11 mouse cellular contexts compared by ENCODE assay signal in genomic region chr12:112860765-112861164, GRCm38 (mm10). TPM values are rescaled to one million over a fixed set of nuclear protein-coding genes. Genes with fewer than 3 reads are reported as not detected.
A peak's percentile ranks its signal among the peaks of the same experiment; 100 is the strongest.
DNase-seq lines count a peak whose midpoint lies in the region; ATAC-seq lines count a peak whose summit lies in the region.
"Had no signal": no experiment of that assay in that cellular context is flagged by ENCODE, and none has a peak within 500 bp of the region (broad histone marks: within the 10 kb centered on the region; RNA-seq: fewer than 3 reads in every experiment).

No protein-coding gene starts in this region.

- DNase-seq in midbrain, embryonic 10.5 days (ENCODE audit: low spot score), result no peak
- DNase-seq in thymus, postnatal 25 days, result peak; percentile 82
- DNase-seq in cerebellum, postnatal 10 days, result no peak
- DNase-seq in right cerebral cortex, postnatal 4 days, result no peak
- DNase-seq: embryo, embryonic 11 days had no signal

- H3K9ac ChIP-seq in heart, embryonic 11.5 days (ENCODE audit: low read depth, low read length), result no peak overlapping the region
- H3K9ac ChIP-seq in heart, embryonic 12.5 days, result no peak overlapping the region
- no peak overlapping the region for H3K9ac ChIP-seq in midbrain, embryonic 13.5 days (replicated peaks)

- no peak overlapping the region for H3K27ac ChIP-seq in heart, embryonic 11.5 days (ENCODE audit: low read depth, low read length)
- H3K27ac ChIP-seq in heart, embryonic 12.5 days (ENCODE audit: poor library complexity, severe bottlenecking), result no peak overlapping the region
- H3K27ac ChIP-seq in midbrain, embryonic 13.5 days, result no peak overlapping the region
- H3K27ac ChIP-seq in midbrain, embryonic 10.5 days (replicated peaks), result no peak overlapping the region

- peaks cover 2% of the 10 kb centered on the region; the same call in 1 of the 2 replicates for H3K4me1 ChIP-seq in heart, embryonic 11.5 days (ENCODE audit: control insufficient read depth, insufficient read depth, low read length)
- peaks cover 6% of the 10 kb centered on the region; the same call in 1 of the 2 replicates for H3K4me1 ChIP-seq in heart, embryonic 12.5 days (replicated peaks)
- no peaks in the 10 kb centered on the region for H3K4me1 ChIP-seq in midbrain, embryonic 13.5 days (replicated peaks)
- H3K4me1 ChIP-seq in midbrain, embryonic 10.5 days, result peaks cover 10% of the 10 kb centered on the region

- no peak overlapping the region for H3K4me2 ChIP-seq in heart, embryonic 11.5 days
- H3K4me2 ChIP-seq in heart, embryonic 12.5 days, result no peak overlapping the region
- H3K4me2 ChIP-seq in midbrain, embryonic 13.5 days (replicated peaks), result no peak overlapping the region

- ATAC-seq in heart, embryonic 11.5 days (replicated peaks; ENCODE audit: insufficient number of reproducible peaks, low FRiP score, low TSS enrichment), result 0 out of 2 replicates have a peak, but pooled peaks have one; percentile 54
- ATAC-seq in heart, embryonic 12.5 days (ENCODE audit: insufficient number of reproducible peaks, low FRiP score), result no peak; the same call in 1 of the 2 replicates
- ATAC-seq in midbrain, embryonic 13.5 days, result peak; percentile 34; the same call in 1 of the 2 replicates
- peak; percentile 81 for ATAC-seq in megakaryocyte, adult 5-6 weeks (ENCODE audit: poor library complexity, severe bottlenecking)

- 64% methylated on average over 7 of the region's 7 CpGs for WGBS in heart, embryonic 11.5 days (ENCODE audit: insufficient replicate concordance)
- 72% methylated on average over 7 of the region's 7 CpGs for WGBS in heart, embryonic 12.5 days
- 83% methylated on average over 7 of the region's 7 CpGs for WGBS in midbrain, embryonic 13.5 days
- WGBS in midbrain, embryonic 10.5 days, result 83% methylated on average over 7 of the region's 7 CpGs

- no peaks in the 10 kb centered on the region for H3K9me3 ChIP-seq in heart, embryonic 11.5 days (replicated peaks; ENCODE audit: control insufficient read depth, low read length)
- H3K9me3 ChIP-seq in heart, embryonic 12.5 days (replicated peaks), result no peaks in the 10 kb centered on the region
- H3K9me3 ChIP-seq in midbrain, embryonic 13.5 days, result no peaks in the 10 kb centered on the region
- H3K9me3 ChIP-seq in midbrain, embryonic 10.5 days (replicated peaks), result no peaks in the 10 kb centered on the region

- no peaks in the 10 kb centered on the region for H3K36me3 ChIP-seq in heart, embryonic 11.5 days (ENCODE audit: control insufficient read depth, insufficient read depth, low read length)
- H3K36me3 ChIP-seq in heart, embryonic 12.5 days, result no peaks in the 10 kb centered on the region
- no peaks in the 10 kb centered on the region for H3K36me3 ChIP-seq in midbrain, embryonic 13.5 days
- H3K36me3 ChIP-seq in midbrain, embryonic 10.5 days, result no peaks in the 10 kb centered on the region

- H3K27me3 ChIP-seq in heart, embryonic 11.5 days (ENCODE audit: control insufficient read depth, insufficient read depth, low read length), result no peaks in the 10 kb centered on the region
- no peaks in the 10 kb centered on the region for H3K27me3 ChIP-seq in heart, embryonic 12.5 days (replicated peaks)
- H3K27me3 ChIP-seq in midbrain, embryonic 13.5 days, result no peaks in the 10 kb centered on the region
- no peaks in the 10 kb centered on the region for H3K27me3 ChIP-seq in midbrain, embryonic 10.5 days (ENCODE audit: low read depth, poor library complexity, severe bottlenecking)

- no peak overlapping the region for H3K4me3 ChIP-seq in heart, embryonic 11.5 days (ENCODE audit: low read depth, low read length)
- H3K4me3 ChIP-seq in heart, embryonic 12.5 days, result no peak overlapping the region
- H3K4me3 ChIP-seq in midbrain, embryonic 13.5 days (replicated peaks), result no peak overlapping the region
- no peak overlapping the region for H3K4me3 ChIP-seq in midbrain, embryonic 10.5 days

RNA-seq across cellular contexts. Expression of gene Gpr132, which starts 7.3 kb away (rescaled TPM):
- polyA plus RNA-seq in heart, embryonic 11.5 days (2014; fragmentation: Nextera tagmentation; extraction: Ambion mirVana), result 0.19 TPM in 1 of 2 replicates, not detected in the other
- polyA plus RNA-seq in heart, embryonic 12.5 days (2016; fragmentation: Nextera tagmentation; extraction: Ambion mirVana), result not detected in 2 replicates
- not detected in 2 replicates for polyA plus RNA-seq in midbrain, embryonic 13.5 days (2015; fragmentation: Nextera tagmentation; extraction: Ambion mirVana)
- polyA plus RNA-seq in midbrain, embryonic 10.5 days (2016; fragmentation: Nextera tagmentation; extraction: Ambion mirVana), result not detected in 2 replicates
- total RNA-seq in megakaryocyte, adult 5-6 weeks (2015), result 20.0 and 25.8 TPM in 2 replicates
- total RNA-seq in megakaryocyte, adult 5-6 weeks (2017), result 7.6 and 10.7 TPM in 2 replicates
- polyA plus RNA-seq: forebrain, embryonic 11.5 days; neural tube, embryonic 11.5 days had no signal

RNA-seq across cellular contexts. Expression of gene Cdca4, which starts 31.5 kb away (rescaled TPM):
- polyA plus RNA-seq in heart, embryonic 11.5 days (2014; fragmentation: Nextera tagmentation; extraction: Ambion mirVana), result 61.5 and 62.8 TPM in 2 replicates
- polyA plus RNA-seq in heart, embryonic 12.5 days (2016; fragmentation: Nextera tagmentation; extraction: Ambion mirVana), result 47.2 and 49.2 TPM in 2 replicates
- 82.7 and 85.0 TPM in 2 replicates for polyA plus RNA-seq in midbrain, embryonic 13.5 days (2015; fragmentation: Nextera tagmentation; extraction: Ambion mirVana)
- polyA plus RNA-seq in midbrain, embryonic 10.5 days (2016; fragmentation: Nextera tagmentation; extraction: Ambion mirVana), result 178 and 181 TPM in 2 replicates
- total RNA-seq in megakaryocyte, adult 5-6 weeks (2015), result 62.0 and 67.7 TPM in 2 replicates
- 48.9 and 57.9 TPM in 2 replicates for total RNA-seq in megakaryocyte, adult 5-6 weeks (2017)

RNA-seq across cellular contexts. Expression of gene Clba1, which starts 52.0 kb away (rescaled TPM):
- 11.5 and 13.0 TPM in 2 replicates for polyA plus RNA-seq in heart, embryonic 11.5 days (2014; fragmentation: Nextera tagmentation; extraction: Ambion mirVana)
- 9.5 and 9.6 TPM in 2 replicates for polyA plus RNA-seq in heart, embryonic 12.5 days (2016; fragmentation: Nextera tagmentation; extraction: Ambion mirVana)
- 19.4 and 22.7 TPM in 2 replicates for polyA plus RNA-seq in midbrain, embryonic 13.5 days (2015; fragmentation: Nextera tagmentation; extraction: Ambion mirVana)
- 13.7 and 14.4 TPM in 2 replicates for polyA plus RNA-seq in midbrain, embryonic 10.5 days (2016; fragmentation: Nextera tagmentation; extraction: Ambion mirVana)
- total RNA-seq in megakaryocyte, adult 5-6 weeks (2015), result 0.16 and 0.32 TPM in 2 replicates
- total RNA-seq in megakaryocyte, adult 5-6 weeks (2017), result 0.40 and 0.69 TPM in 2 replicates

RNA-seq across cellular contexts. Expression of gene Ahnak2, which starts 58.3 kb away (rescaled TPM):
- 0.63 and 0.79 TPM in 2 replicates for polyA plus RNA-seq in heart, embryonic 11.5 days (2014; fragmentation: Nextera tagmentation; extraction: Ambion mirVana)
- polyA plus RNA-seq in heart, embryonic 12.5 days (2016; fragmentation: Nextera tagmentation; extraction: Ambion mirVana), result 1.3 and 1.4 TPM in 2 replicates
- 0.31 and 0.37 TPM in 2 replicates for polyA plus RNA-seq in midbrain, embryonic 13.5 days (2015; fragmentation: Nextera tagmentation; extraction: Ambion mirVana)
- polyA plus RNA-seq in midbrain, embryonic 10.5 days (2016; fragmentation: Nextera tagmentation; extraction: Ambion mirVana), result 0.06 and 0.11 TPM in 2 replicates
- not detected in 2 replicates for total RNA-seq in megakaryocyte, adult 5-6 weeks (2015)
- 0.04 and 0.15 TPM in 2 replicates for total RNA-seq in megakaryocyte, adult 5-6 weeks (2017)
